Mouse (Mus musculus): ENCODE measurements at regions not wholly inside any gene's neighbourhood (a gene's known extent, or its start where the extent isn't known, plus 50 kb on each side); places are given as distances from the start of the nearest gene placed in this dataset.

DNA sequence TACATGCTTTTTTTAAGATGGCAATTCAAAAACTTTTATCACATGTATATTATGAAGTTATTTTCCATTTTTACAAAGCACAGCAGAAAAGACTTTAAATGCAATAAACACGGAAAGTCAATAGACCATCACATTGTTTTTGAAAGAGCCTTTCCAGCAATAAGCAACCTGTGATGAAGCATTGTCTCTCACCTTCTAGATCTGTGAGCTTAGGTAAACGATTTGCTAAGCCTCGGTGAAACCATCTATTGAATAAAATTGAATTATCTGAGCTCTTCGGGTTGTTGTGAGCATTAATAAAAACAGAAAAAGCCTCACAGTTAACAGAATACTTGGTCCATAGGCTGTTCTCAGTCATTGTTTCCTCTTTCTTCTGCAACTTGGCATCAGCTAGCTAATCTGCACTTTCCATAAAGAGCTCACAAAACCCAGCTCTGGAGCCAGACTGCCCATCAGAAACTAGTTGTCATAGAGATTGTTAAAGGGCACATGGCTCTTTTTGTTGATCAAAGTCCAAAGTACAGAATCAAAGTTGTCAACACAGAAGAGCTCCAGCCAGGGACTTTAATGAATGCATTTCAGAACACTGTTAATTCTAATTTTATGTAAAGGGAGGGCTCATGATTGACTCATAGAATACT, 261.5 kb downstream of the Atp6ap1l start:
- TF ChIP-seq CTCF (IDR thresholded peaks at IDR 0.05) = no peak
- no peak for TF ChIP-seq EP300 (IDR thresholded peaks at IDR 0.05)

Measured in lung, postnatal 0 days (tissue).